Mouse (Mus musculus) hindbrain, embryonic 15.5 days (tissue): ENCODE results near the gene Ldb2. TPM values are rescaled to one million over a fixed set of nuclear protein-coding genes. Genes with fewer than 3 reads are reported as not detected.

Source experiments
- ATAC-seq: fragments of 200-750 bp; cut with Nextera tagmentation; 2 replicates; pipeline ENCODE4 v1.8.0; 2017; ENCODE audit warnings: low read depth, moderate number of reproducible peaks, moderate TSS enrichment; ENCODE audit not compliant: low FRiP score
- H3K27ac ChIP-seq: fragments of 300-500 bp; sonication (generic); replicated peaks from 2 replicates; pipeline ENCODE4 v1.5.1; 2015; ENCODE audit warnings: mild to moderate bottlenecking, inconsistent platforms
- H3K27me3 ChIP-seq: fragments of 300-500 bp; sonication (generic); 2 replicates; pipeline ENCODE4 v1.6.1; 2015; ENCODE audit warnings: control low read depth, inconsistent platforms
- H3K36me3 ChIP-seq: fragments of 300-500 bp; sonication (generic); 2 replicates; pipeline ENCODE4 v1.6.1; 2015; ENCODE audit warnings: control low read depth, inconsistent platforms
- H3K4me1 ChIP-seq: fragments of 300-500 bp; sonication (generic); replicated peaks from 2 replicates; pipeline ENCODE4 v1.6.1; 2015; ENCODE audit warnings: control low read depth, inconsistent platforms
- H3K4me2 ChIP-seq: fragments of 300-500 bp; sonication (generic); 2 replicates; pipeline ENCODE4 v1.6.1; 2015; ENCODE audit warnings: moderate library complexity, mild to moderate bottlenecking, inconsistent platforms
- H3K4me3 ChIP-seq: fragments of 300-500 bp; sonication (generic); 2 replicates; pipeline ENCODE4 v1.5.1; 2015; ENCODE audit warnings: mild to moderate bottlenecking, inconsistent platforms
- H3K9ac ChIP-seq: fragments of 300-500 bp; sonication (generic); 2 replicates; pipeline ENCODE4 v1.6.1; 2015; ENCODE audit warnings: inconsistent platforms
- H3K9me3 ChIP-seq: fragments of 300-500 bp; sonication (generic); 2 replicates; pipeline ENCODE4 v1.6.1; 2016; ENCODE audit warnings: control low read depth, inconsistent platforms
- WGBS: fragments of 180-500 bp; shearing (Covaris S2); methylation state at CpG from one replicate; pipeline ENCODE4 v1.1.7; 2015; 5-methylcytosine and 5-hydroxymethylcytosine counted together
- polyA plus RNA-seq: library from polyadenylated mRNA; unstranded; fragments of >200 nt; fragmentation: Nextera tagmentation; extraction: Ambion mirVana; gene quantifications from 2 replicates; pipeline ENCODE4 v1.2.1, GENCODE M21; 2015

The Ldb2 gene
- polyA plus RNA-seq, 1 experiment from 2014 or later = 44.6 TPM

GRCm38 (mm10) chr5:44711211-44711610 lies 88.3 kb downstream of the Ldb2 start:
- Histone ChIP-seq H3K4me2 (no peak overlapping the region), H3K27ac (no peak overlapping the region), H3K27me3 (no peaks in the 10 kb centered on the region), H3K36me3 (no peaks in the 10 kb centered on the region), H3K4me1 (peaks cover 24% of the 10 kb centered on the region), H3K4me3 (no peak overlapping the region), H3K9me3 (no peaks in the 10 kb centered on the region), H3K9ac (no peak overlapping the region)
- 0 out of 2 replicates have a peak, but pooled peaks have one; percentile 36 for ATAC-seq
- 37% methylated on average over 5 of the region's 5 CpGs for whole genome bisulfite sequencing

GRCm38 (mm10) chr5:44710132-44710871 lies 89.2 kb downstream of the Ldb2 start:
- Histone ChIP-seq H3K27ac (no peak overlapping the region), H3K4me3 (no peak overlapping the region), H3K36me3 (no peaks in the 10 kb centered on the region), H3K27me3 (no peaks in the 10 kb centered on the region), H3K9ac (no peak overlapping the region), H3K9me3 (no peaks in the 10 kb centered on the region), H3K4me2 (no peak overlapping the region), H3K4me1 (peaks cover 24% of the 10 kb centered on the region)
- ATAC-seq = no peak
- 48% methylated on average over 4 of the region's 4 CpGs for WGBS

- Histone ChIP-seq H3K4me1 (peaks cover 22% of the 10 kb centered on the region), H3K9me3 (no peaks in the 10 kb centered on the region), H3K36me3 (no peaks in the 10 kb centered on the region), H3K4me3 (no peak overlapping the region), H3K4me2 (no peak overlapping the region), H3K27me3 (no peaks in the 10 kb centered on the region), H3K27ac (no peak overlapping the region), H3K9ac (no peak overlapping the region)
- WGBS = 90% methylated on average over 2 of the region's 2 CpGs
- no peak for ATAC-seq
Measured at GRCm38 (mm10) chr5:44709276-44709675, 90.2 kb downstream of the Ldb2 start.

GRCm38 (mm10) chr5:44707946-44708345 lies 91.5 kb downstream of the Ldb2 start:
- H3K9me3 ChIP-seq = no peaks in the 10 kb centered on the region
- no peaks in the 10 kb centered on the region for H3K27me3 ChIP-seq
- no peak overlapping the region for H3K27ac ChIP-seq
- H3K9ac ChIP-seq = no peak overlapping the region
- ATAC-seq = no peak
- 0 out of 2 replicates have a peak, but pooled peaks cover 9% of the 10 kb centered on the region for H3K4me1 ChIP-seq
- no peak overlapping the region for H3K4me2 ChIP-seq
- H3K4me3 ChIP-seq = no peak overlapping the region
- WGBS = 84% methylated on average over 3 of the region's 3 CpGs
- no peaks in the 10 kb centered on the region for H3K36me3 ChIP-seq

GRCm38 (mm10) chr5:44706997-44707698 lies 92.3 kb downstream of the Ldb2 start:
- Histone ChIP-seq H3K9me3 (no peaks in the 10 kb centered on the region), H3K36me3 (no peaks in the 10 kb centered on the region), H3K27ac (peak overlapping the region; percentile 37; the same call in 1 of the 2 replicates), H3K4me1 (0 out of 2 replicates have a peak, but pooled peaks cover 7% of the 10 kb centered on the region), H3K4me2 (no peak overlapping the region), H3K27me3 (no peaks in the 10 kb centered on the region), H3K4me3 (no peak overlapping the region), H3K9ac (no peak overlapping the region)
- WGBS = 46% methylated on average over 6 of the region's 6 CpGs
- ATAC-seq = peak; percentile 35; the same call in 1 of the 2 replicates

- H3K27me3 ChIP-seq = no peaks in the 10 kb centered on the region
- 0 out of 2 replicates have a peak overlapping the region, but pooled peaks have one; percentile 7 for H3K27ac ChIP-seq
- ATAC-seq = peak; percentile 76
- H3K9ac ChIP-seq = no peak overlapping the region
- no peaks in the 10 kb centered on the region for H3K36me3 ChIP-seq
- H3K4me2 ChIP-seq = no peak overlapping the region
- H3K9me3 ChIP-seq = no peaks in the 10 kb centered on the region
- H3K4me1 ChIP-seq = peaks cover 30% of the 10 kb centered on the region
- 35% methylated on average over 3 of the region's 3 CpGs for WGBS
- no peak overlapping the region for H3K4me3 ChIP-seq
Measured at GRCm38 (mm10) chr5:44697993-44698392, 101.5 kb downstream of the Ldb2 start.

- 59% methylated on average over 7 of the region's 7 CpGs for WGBS
- no peaks in the 10 kb centered on the region for H3K9me3 ChIP-seq
- H3K27me3 ChIP-seq = no peaks in the 10 kb centered on the region
- no peak overlapping the region for H3K4me3 ChIP-seq
- peak; percentile 40; the same call in 1 of the 2 replicates for ATAC-seq
- H3K36me3 ChIP-seq = no peaks in the 10 kb centered on the region
- peak overlapping the region; percentile 49 for H3K27ac ChIP-seq
- H3K4me2 ChIP-seq = no peak overlapping the region
- no peak overlapping the region for H3K9ac ChIP-seq
- H3K4me1 ChIP-seq = peaks cover 32% of the 10 kb centered on the region
Measured at GRCm38 (mm10) chr5:44696548-44696947, 102.9 kb downstream of the Ldb2 start.

GRCm38 (mm10) chr5:44693674-44694073 lies 105.8 kb downstream of the Ldb2 start:
- H3K9me3 ChIP-seq = no peaks in the 10 kb centered on the region
- no peak overlapping the region for H3K4me2 ChIP-seq
- H3K4me3 ChIP-seq = no peak overlapping the region
- no peaks in the 10 kb centered on the region for H3K36me3 ChIP-seq
- peaks cover 32% of the 10 kb centered on the region for H3K4me1 ChIP-seq
- WGBS = 19% methylated on average over 5 of the region's 5 CpGs
- 0 out of 2 replicates have a peak overlapping the region, but pooled peaks have one; percentile 10 for H3K27ac ChIP-seq
- no peaks in the 10 kb centered on the region for H3K27me3 ChIP-seq
- ATAC-seq = no peak
- no peak overlapping the region for H3K9ac ChIP-seq

- Histone ChIP-seq H3K4me2 (no peak overlapping the region), H3K9me3 (no peaks in the 10 kb centered on the region), H3K9ac (no peak overlapping the region), H3K27me3 (no peaks in the 10 kb centered on the region), H3K4me1 (peaks cover 4% of the 10 kb centered on the region), H3K27ac (no peak overlapping the region), H3K36me3 (no peaks in the 10 kb centered on the region), H3K4me3 (no peak overlapping the region)
- no peak for ATAC-seq
- 76% methylated on average over 6 of the region's 6 CpGs for WGBS
Measured at GRCm38 (mm10) chr5:44686344-44686743, 113.1 kb downstream of the Ldb2 start.

- H3K27me3 ChIP-seq = no peaks in the 10 kb centered on the region
- no peaks in the 10 kb centered on the region for H3K36me3 ChIP-seq
- H3K4me3 ChIP-seq = no peak overlapping the region
- peaks cover 6% of the 10 kb centered on the region for H3K4me1 ChIP-seq
- 74% methylated on average over 3 of the region's 3 CpGs for WGBS
- no peaks in the 10 kb centered on the region for H3K9me3 ChIP-seq
- no peak overlapping the region for H3K27ac ChIP-seq
- H3K4me2 ChIP-seq = no peak overlapping the region
- ATAC-seq = no peak
- no peak overlapping the region for H3K9ac ChIP-seq
Measured at GRCm38 (mm10) chr5:44681054-44681638, 118.3 kb downstream of the Ldb2 start.

- no peaks in the 10 kb centered on the region for H3K27me3 ChIP-seq
- H3K27ac ChIP-seq = no peak overlapping the region
- no peaks in the 10 kb centered on the region for H3K9me3 ChIP-seq
- ATAC-seq = no peak
- H3K36me3 ChIP-seq = no peaks in the 10 kb centered on the region
- peaks cover 12% of the 10 kb centered on the region; the same call in 1 of the 2 replicates for H3K4me1 ChIP-seq
- WGBS = 82% methylated on average over 5 of the region's 5 CpGs
- no peak overlapping the region for H3K9ac ChIP-seq
- H3K4me2 ChIP-seq = no peak overlapping the region
- no peak overlapping the region for H3K4me3 ChIP-seq
Measured at GRCm38 (mm10) chr5:44677814-44678213, 121.7 kb downstream of the Ldb2 start.
